Mouse (Mus musculus): ENCODE measurements around the gene Phc2.

DNA sequence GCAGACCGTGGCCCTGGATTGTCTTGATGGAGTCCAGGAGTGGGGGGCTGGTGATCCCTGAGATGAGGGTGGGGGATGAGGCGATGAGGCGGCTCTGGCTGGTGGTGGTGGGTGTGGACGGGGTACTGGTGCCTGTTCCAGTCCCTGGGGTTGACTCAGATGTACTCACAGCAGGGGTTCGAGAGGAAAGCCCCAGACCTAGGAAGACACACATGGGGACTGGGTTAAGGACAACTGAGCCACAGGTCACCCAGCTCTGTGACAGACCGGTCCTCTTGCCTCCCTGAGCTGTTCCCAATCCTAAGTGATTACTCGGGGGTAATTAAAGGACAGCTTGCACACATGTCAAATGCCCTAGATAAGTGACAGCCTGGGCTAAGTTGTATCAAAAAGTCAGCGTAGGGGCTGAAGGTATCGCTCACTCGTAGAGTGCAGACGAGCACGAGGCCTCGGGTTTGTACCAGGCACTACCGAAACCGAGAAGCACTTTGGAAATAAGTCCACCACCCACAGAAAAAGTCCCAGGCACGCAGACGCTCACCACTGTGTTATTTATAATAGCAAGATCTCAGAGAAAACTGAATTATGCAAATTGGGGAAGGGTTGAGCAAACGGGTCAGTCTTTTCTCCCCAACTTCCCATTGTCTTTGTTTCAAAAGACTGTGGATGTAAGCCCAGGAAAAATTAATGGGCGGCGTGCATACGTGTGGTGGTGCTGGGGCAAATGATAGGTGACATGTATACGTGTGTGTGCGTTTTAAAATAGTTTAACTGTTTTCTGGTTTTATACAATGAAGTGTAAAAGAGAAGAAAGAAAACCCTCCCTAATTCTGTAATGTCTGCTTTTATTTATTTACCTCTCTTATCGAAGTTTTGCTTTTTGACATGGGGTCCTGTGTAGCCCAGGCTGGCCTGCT, 132.8 kb downstream of the Phc2 start:
- no peak for TF ChIP-seq CTCF (conservative IDR thresholded peaks at IDR 0.05; ENCODE audit: insufficient read depth, insufficient read length, low read depth, low read length)
- TF ChIP-seq POLR2A (IDR thresholded peaks at IDR 0.05; ENCODE audit: low read depth, low read length) = no peak

Data from kidney, adult 2 months (tissue).